Mouse (Mus musculus) lung, embryonic 14.5 days (tissue): ENCODE measurements around the gene Foxp1. TPM values are rescaled to one million over a fixed set of nuclear protein-coding genes. Genes with fewer than 3 reads are reported as not detected.

Experiments used
- ATAC-seq: fragments of 200-750 bp; cut with Nextera tagmentation; 2 replicates; pipeline ENCODE4 v1.8.0; 2017; ENCODE audit warnings: mild to moderate bottlenecking, moderate TSS enrichment, moderate library complexity; ENCODE audit not compliant: insufficient read depth
- DNase-seq: peaks from one replicate; pipeline ENCODE4 v3.0.0-alpha.2; 2015
- H3K27ac ChIP-seq: fragments of 300-500 bp; sonication (generic); 2 replicates; pipeline ENCODE4 v1.5.1; 2014; ENCODE audit warnings: low read depth, mild to moderate bottlenecking, moderate library complexity
- H3K27me3 ChIP-seq: fragments of 300-500 bp; sonication (generic); 2 replicates; pipeline ENCODE4 v1.6.1; 2014; ENCODE audit warnings: low read length, control low read depth; ENCODE audit not compliant: insufficient read depth
- H3K36me3 ChIP-seq: fragments of 300-500 bp; sonication (generic); 2 replicates; pipeline ENCODE4 v1.6.1; 2014; ENCODE audit warnings: control low read depth; ENCODE audit not compliant: insufficient read depth
- H3K4me1 ChIP-seq: fragments of 300-500 bp; sonication (generic); 2 replicates; pipeline ENCODE4 v1.6.1; 2014; ENCODE audit warnings: antibody characterized with exemption, control low read depth; ENCODE audit not compliant: insufficient read depth
- H3K4me2 ChIP-seq: fragments of 300-500 bp; sonication (generic); 2 replicates; pipeline ENCODE4 v1.6.1; 2014; ENCODE audit warnings: mild to moderate bottlenecking
- H3K4me3 ChIP-seq: fragments of 300-500 bp; sonication (generic); 2 replicates; pipeline ENCODE4 v1.5.1; 2014; ENCODE audit warnings: low read depth, low read length
- H3K9ac ChIP-seq: fragments of 300-500 bp; sonication (generic); 2 replicates; pipeline ENCODE4 v1.6.1; 2014
- H3K9me3 ChIP-seq: fragments of 300-500 bp; sonication (generic); 2 replicates; pipeline ENCODE4 v1.6.1; 2016; ENCODE audit warnings: low read depth, low read length, control low read depth
- CTCF ChIP-seq: IDR thresholded peaks from 2 replicates; pipeline ENCODE4 v1.5.1; 2016; ENCODE audit warnings: antibody characterized with exemption, low read depth
- WGBS: fragments of 180-500 bp; shearing (Covaris S2); extraction: QIAGEN DNeasy Blood & Tissue Kit; methylation state at CpG from one replicate; pipeline ENCODE4 v1.1.7; 2014; 5-methylcytosine and 5-hydroxymethylcytosine counted together
- polyA plus RNA-seq: library from polyadenylated mRNA; unstranded; fragments of >200 nt; fragmentation: Nextera tagmentation; extraction: Ambion mirVana; gene quantifications from 2 replicates; pipeline ENCODE4 v1.2.1, GENCODE M21; 2014

Foxp1 gene
- polyA plus RNA-seq, 1 experiment from 2014 or later = 111 TPM

GRCm38 (mm10) chr6:99252816-99253215 is 269.7 kb downstream of the Foxp1 start:
- ATAC-seq (no peak), DNase-seq (no peak)
- no peak overlapping the region for H3K4me2 ChIP-seq
- no peak overlapping the region for H3K9ac ChIP-seq
- H3K27ac ChIP-seq = no peak overlapping the region
- WGBS = 61% methylated on average over 5 of the region's 5 CpGs
- H3K4me1 ChIP-seq = no peaks in the 10 kb centered on the region
- no peaks in the 10 kb centered on the region for H3K9me3 ChIP-seq
- no peak overlapping the region for H3K4me3 ChIP-seq
- TF ChIP-seq CTCF = no peak
- no peaks in the 10 kb centered on the region for H3K36me3 ChIP-seq
- H3K27me3 ChIP-seq = no peaks in the 10 kb centered on the region

GRCm38 (mm10) chr6:99251924-99252323 is 270.6 kb downstream of the Foxp1 start:
- H3K9me3 ChIP-seq = no peaks in the 10 kb centered on the region
- H3K4me1 ChIP-seq = no peaks in the 10 kb centered on the region
- 86% methylated on average over 4 of the region's 4 CpGs for WGBS
- H3K27me3 ChIP-seq = no peaks in the 10 kb centered on the region
- peak; percentile 28; the same call in 1 of the 2 replicates for TF ChIP-seq CTCF
- no peak for ATAC-seq
- H3K4me3 ChIP-seq = no peak overlapping the region
- no peak overlapping the region for H3K27ac ChIP-seq
- DNase-seq = no peak
- H3K9ac ChIP-seq = no peak overlapping the region
- no peak overlapping the region for H3K4me2 ChIP-seq
- H3K36me3 ChIP-seq = no peaks in the 10 kb centered on the region

GRCm38 (mm10) chr6:99251222-99251621 is 271.3 kb downstream of the Foxp1 start:
- ATAC-seq (no peak), DNase-seq (no peak)
- no peak overlapping the region for H3K9ac ChIP-seq
- no peak overlapping the region for H3K27ac ChIP-seq
- H3K4me2 ChIP-seq = no peak overlapping the region
- no peak for TF ChIP-seq CTCF
- no peaks in the 10 kb centered on the region for H3K36me3 ChIP-seq
- no peaks in the 10 kb centered on the region for H3K9me3 ChIP-seq
- 67% methylated on average over 3 of the region's 3 CpGs for WGBS
- no peaks in the 10 kb centered on the region for H3K4me1 ChIP-seq
- no peaks in the 10 kb centered on the region for H3K27me3 ChIP-seq
- H3K4me3 ChIP-seq = no peak overlapping the region

- no peak for DNase-seq
- WGBS = 73% methylated on average over 5 of the region's 5 CpGs
- Histone ChIP-seq H3K36me3 (no peaks in the 10 kb centered on the region), H3K4me3 (no peak overlapping the region), H3K27ac (no peak overlapping the region), H3K9ac (no peak overlapping the region), H3K4me2 (no peak overlapping the region), H3K9me3 (no peaks in the 10 kb centered on the region), H3K27me3 (no peaks in the 10 kb centered on the region), H3K4me1 (no peaks in the 10 kb centered on the region)
- no peak for TF ChIP-seq CTCF
- ATAC-seq = no peak
These were observed 273.0 kb downstream of the Foxp1 start for GRCm38 (mm10) chr6:99249496-99250030.

DNA sequence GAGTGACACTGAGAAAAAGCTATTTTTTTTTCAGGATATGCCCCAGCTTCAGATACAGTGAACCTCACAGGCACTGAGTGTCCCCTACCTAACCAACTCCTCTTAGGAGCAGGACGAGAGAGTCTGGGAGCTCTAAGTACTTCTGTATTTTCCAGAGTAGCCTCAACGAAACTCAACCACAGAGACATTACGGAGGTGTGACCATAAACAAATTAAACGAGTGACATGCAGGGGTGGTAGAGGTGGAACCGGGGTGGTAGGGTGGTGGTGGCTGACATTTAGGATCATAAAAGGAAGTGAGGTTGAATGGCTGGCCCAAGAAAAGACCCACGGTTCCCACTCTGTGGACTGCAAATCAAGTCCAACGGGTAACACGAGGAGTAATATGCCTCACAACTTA is 274.1 kb downstream of the Foxp1 start:
- Histone ChIP-seq H3K27me3 (no peaks in the 10 kb centered on the region), H3K4me1 (no peaks in the 10 kb centered on the region), H3K9ac (no peak overlapping the region), H3K4me3 (no peak overlapping the region), H3K4me2 (no peak overlapping the region), H3K9me3 (no peaks in the 10 kb centered on the region), H3K27ac (no peak overlapping the region), H3K36me3 (no peaks in the 10 kb centered on the region)
- DNase-seq (no peak), ATAC-seq (no peak)
- 65% methylated on average over 8 of the region's 8 CpGs for WGBS
- TF ChIP-seq CTCF = no peak

GRCm38 (mm10) chr6:99241625-99242395 is 280.7 kb downstream of the Foxp1 start:
- no peaks in the 10 kb centered on the region for H3K27me3 ChIP-seq
- no peak overlapping the region for H3K9ac ChIP-seq
- no peak overlapping the region for H3K4me3 ChIP-seq
- no peaks in the 10 kb centered on the region for H3K9me3 ChIP-seq
- WGBS = 90% methylated on average over 10 of the region's 10 CpGs
- H3K4me1 ChIP-seq = no peaks in the 10 kb centered on the region
- ATAC-seq = no peak
- H3K36me3 ChIP-seq = no peaks in the 10 kb centered on the region
- TF ChIP-seq CTCF = no peak
- no peak overlapping the region for H3K4me2 ChIP-seq
- no peak for DNase-seq
- no peak overlapping the region for H3K27ac ChIP-seq

DNA sequence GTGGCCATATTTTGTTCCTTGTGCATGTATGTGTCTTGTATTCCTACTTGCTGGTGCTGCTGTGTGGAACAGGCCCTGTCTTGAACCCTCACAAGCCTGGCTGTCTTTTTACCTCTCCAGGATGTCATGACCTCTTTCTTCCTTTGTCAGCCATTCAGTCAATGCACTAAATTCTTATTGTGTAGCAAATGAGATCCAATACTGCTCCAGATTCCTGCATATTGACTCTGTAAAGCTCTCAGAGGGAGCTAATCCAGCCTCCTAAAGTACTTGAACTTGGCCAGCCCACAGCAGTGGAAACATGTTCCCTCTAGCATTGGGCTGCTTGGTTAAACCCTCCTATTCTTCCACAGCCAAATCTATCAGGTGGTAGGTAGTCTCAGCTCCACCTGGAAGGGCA is 281.8 kb downstream of the Foxp1 start:
- H3K27ac ChIP-seq = no peak overlapping the region
- H3K4me2 ChIP-seq = no peak overlapping the region
- H3K4me1 ChIP-seq = no peaks in the 10 kb centered on the region
- H3K4me3 ChIP-seq = no peak overlapping the region
- no peaks in the 10 kb centered on the region for H3K27me3 ChIP-seq
- H3K9ac ChIP-seq = no peak overlapping the region
- DNase-seq (no peak), ATAC-seq (no peak)
- H3K9me3 ChIP-seq = no peaks in the 10 kb centered on the region
- TF ChIP-seq CTCF = no peak
- H3K36me3 ChIP-seq = no peaks in the 10 kb centered on the region
